Mouse (Mus musculus) G1E (cell line): ENCODE data around the gene Zfp688. TPM values are rescaled to one million over a fixed set of nuclear protein-coding genes. Genes with fewer than 3 reads are reported as not detected.

Experiments
- ATAC-seq: 2 replicates; pipeline ENCODE4 v1.8.0; 2016; ENCODE audit warnings: mild to moderate bottlenecking; ENCODE audit not compliant: insufficient number of reproducible peaks, poor library complexity, low FRiP score, severe bottlenecking; ENCODE audit errors: extremely low read depth
- DNase-seq: peaks from one replicate; pipeline ENCODE4 v3.0.0; 2012; ENCODE audit warnings: low spot score
- H3K27me3 ChIP-seq: 2 replicates; pipeline ENCODE4 v1.6.1; 2012; ENCODE audit warnings: mild to moderate bottlenecking, low read length, inconsistent platforms; ENCODE audit not compliant: insufficient read depth
- H3K36me3 ChIP-seq: replicated peaks from 2 replicates; pipeline ENCODE3; 2012; ENCODE audit warnings: mild to moderate bottlenecking, inconsistent platforms
- H3K4me1 ChIP-seq: 2 replicates; pipeline ENCODE4 v1.6.1; 2012; ENCODE audit warnings: low read depth, low read length, inconsistent platforms, mixed read lengths; ENCODE audit not compliant: insufficient read depth
- H3K4me3 ChIP-seq: 2 replicates; pipeline ENCODE4 v1.5.1; 2012; ENCODE audit warnings: low read depth, mild to moderate bottlenecking, inconsistent platforms, low read length, moderate library complexity, mixed read lengths
- H3K9me3 ChIP-seq: replicated peaks from 2 replicates; pipeline ENCODE4 v1.6.1; 2012; ENCODE audit warnings: inconsistent platforms
- CTCF ChIP-seq: IDR thresholded peaks from 2 replicates; pipeline ENCODE4 v1.5.1; 2012; ENCODE audit warnings: low read depth, low read length, inconsistent platforms, mixed read lengths
- GATA1 ChIP-seq: IDR thresholded peaks from 2 replicates; pipeline ENCODE4 v1.6.1; 2012; ENCODE audit warnings: borderline replicate concordance, low read length, inconsistent platforms, mixed read lengths
- GATA2 ChIP-seq: IDR thresholded peaks from 2 replicates; pipeline ENCODE4 v1.6.1; 2012; ENCODE audit warnings: low read depth, low read length, inconsistent platforms, borderline replicate concordance
- POLR2AphosphoS5 ChIP-seq: IDR thresholded peaks from 2 replicates; pipeline ENCODE4 v1.6.1; 2012; ENCODE audit warnings: low read depth, low read length, inconsistent platforms; ENCODE audit not compliant: insufficient replicate concordance
- TAL1 ChIP-seq: conservative IDR thresholded peaks from 2 replicates; pipeline ENCODE4 v1.6.1; 2012; ENCODE audit warnings: low read depth, low read length, inconsistent platforms, mixed read lengths
- polyA plus RNA-seq: library from polyadenylated mRNA; stranded (reverse); fragments of >175 nt; gene quantifications from 2 replicates; pipeline ENCODE4 v1.2.3, GENCODE M21; 2012
- total RNA-seq, 2 experiments: library from RNA; stranded (forward) in 1 of 2; stranded (reverse) in 1 of 2; fragments of 200-1000 nt in 1 of 2; fragments of >200 nt in 1 of 2; fragmentation: Nextera tagmentation in 1 of 2; gene quantifications; 2 replicates each; pipeline ENCODE4 v1.2.3; 2014 to 2017

Gene Zfp688
- total and polyA plus RNA-seq, 3 experiments, result 11.4 to 26.6 (median 15.7) TPM

GRCm38 (mm10) chr7:127448521-127449300 is 26.8 kb upstream of the Zfp688 start, which contains the start of gene Zfp689:
Gene Zfp689, minus strand, starts transcription at chr7:127449158.
- DNase-seq (peak; percentile 87), ATAC-seq (peak; percentile 94)
- Histone ChIP-seq H3K27me3 (no peaks in the 10 kb centered on the region), H3K9me3 (no peaks in the 10 kb centered on the region), H3K4me1 (peaks cover 54% of the 10 kb centered on the region), H3K4me3 (peak within 1 kb of the TSS; percentile 91), H3K36me3 (peaks cover 76% of the 10 kb centered on the region)
- TF ChIP-seq GATA1 (no peak), CTCF (no peak), GATA2 (no peak), TAL1 (no peak), POLR2AphosphoS5 (no peak; the same call in 1 of the 2 replicates)

GRCm38 (mm10) chr7:127443976-127444375 is 22.1 kb upstream of the Zfp688 start:
- TF ChIP-seq POLR2AphosphoS5, result no peak
- TF ChIP-seq CTCF, result no peak
- TF ChIP-seq TAL1, result no peak
- TF ChIP-seq GATA1, result no peak
- TF ChIP-seq GATA2, result no peak
- no peaks in the 10 kb centered on the region for H3K27me3 ChIP-seq
- H3K4me1 ChIP-seq, result peaks cover 15% of the 10 kb centered on the region
- H3K36me3 ChIP-seq, result peaks cover 59% of the 10 kb centered on the region
- no peak for DNase-seq
- H3K4me3 ChIP-seq, result no peak overlapping the region
- no peak for ATAC-seq
- H3K9me3 ChIP-seq, result peaks cover under 1% of the 10 kb centered on the region

DNA sequence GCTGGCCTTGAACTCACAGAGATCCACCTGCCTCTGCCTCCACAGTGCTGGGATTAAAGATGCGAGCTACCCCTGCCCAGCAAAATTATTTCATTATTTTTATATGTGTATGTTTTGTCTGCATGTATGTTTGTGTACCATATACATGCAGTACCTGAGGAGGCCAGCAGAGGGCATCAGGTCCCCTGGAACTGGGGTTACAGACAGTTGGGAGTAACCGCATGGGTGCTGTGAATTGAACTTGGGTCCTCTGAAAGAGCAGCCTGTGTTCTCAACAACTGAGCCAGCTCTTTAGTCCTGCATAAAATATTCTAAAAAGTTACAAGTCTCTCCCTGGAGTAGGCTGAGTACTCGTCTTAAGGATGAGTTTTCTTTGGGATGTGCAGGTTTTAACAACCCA is 15.9 kb upstream of the Zfp688 start:
- Histone ChIP-seq H3K9me3 (peaks cover 16% of the 10 kb centered on the region), H3K27me3 (peaks cover 13% of the 10 kb centered on the region), H3K4me3 (no peak overlapping the region), H3K4me1 (no peaks in the 10 kb centered on the region), H3K36me3 (peaks cover 13% of the 10 kb centered on the region)
- no peak for DNase-seq
- no peak for TF ChIP-seq GATA2
- no peak for TF ChIP-seq GATA1
- no peak for TF ChIP-seq POLR2AphosphoS5
- TF ChIP-seq TAL1, result no peak
- TF ChIP-seq CTCF, result peak; percentile 47; the same call in 1 of the 2 replicates
- no peak for ATAC-seq

- DNase-seq (no peak), ATAC-seq (no peak)
- peaks cover 16% of the 10 kb centered on the region for H3K9me3 ChIP-seq
- H3K36me3 ChIP-seq, result no peaks in the 10 kb centered on the region
- H3K27me3 ChIP-seq, result peaks cover 19% of the 10 kb centered on the region
- no peak for TF ChIP-seq GATA1
- TF ChIP-seq CTCF, result no peak
- no peak for TF ChIP-seq GATA2
- TF ChIP-seq POLR2AphosphoS5, result no peak
- no peak for TF ChIP-seq TAL1
- no peaks in the 10 kb centered on the region for H3K4me1 ChIP-seq
- no peak overlapping the region for H3K4me3 ChIP-seq
These were observed 13.3 kb upstream of the Zfp688 start for GRCm38 (mm10) chr7:127435206-127435605.

GRCm38 (mm10) chr7:127426354-127426753 is 4.5 kb upstream of the Zfp688 start:
- no peak overlapping the region for H3K4me3 ChIP-seq
- peaks cover 4% of the 10 kb centered on the region; the same call in 1 of the 2 replicates for H3K9me3 ChIP-seq
- peaks cover 18% of the 10 kb centered on the region for H3K27me3 ChIP-seq
- TF ChIP-seq CTCF (no peak), TAL1 (no peak), GATA2 (no peak), POLR2AphosphoS5 (no peak), GATA1 (no peak)
- H3K36me3 ChIP-seq, result no peaks in the 10 kb centered on the region
- no peak; the same call in 1 of the 2 replicates for ATAC-seq
- no peak for DNase-seq
- peaks cover 21% of the 10 kb centered on the region for H3K4me1 ChIP-seq

GRCm38 (mm10) chr7:127425911-127426310 is 4.0 kb upstream of the Zfp688 start:
- no peak for DNase-seq
- TF ChIP-seq GATA2 (no peak), CTCF (no peak), TAL1 (no peak)
- H3K9me3 ChIP-seq, result peaks cover 4% of the 10 kb centered on the region; the same call in 1 of the 2 replicates

More at GRCm38 (mm10) chr7:127425911-127426310, 4.0 kb upstream of the Zfp688 start:
- no peak for ATAC-seq
- Histone ChIP-seq H3K27me3 (peaks cover 17% of the 10 kb centered on the region), H3K36me3 (no peaks in the 10 kb centered on the region), H3K4me3 (no peak overlapping the region), H3K4me1 (peaks cover 26% of the 10 kb centered on the region)
